Mouse (Mus musculus) myocyte (in vitro differentiated cells): Measurements from ENCODE around the gene Selenom. TPM values are rescaled to one million over a fixed set of nuclear protein-coding genes. Genes with fewer than 3 reads are reported as not detected.

Source experiments
- H3K27me3 ChIP-seq: one replicate; pipeline ENCODE4 v1.6.1; 2011; ENCODE audit not compliant: control insufficient read depth, insufficient read depth, insufficient read length
- H3K36me3 ChIP-seq: one replicate; pipeline ENCODE4 v1.6.1; 2011; ENCODE audit not compliant: control insufficient read depth, insufficient read depth
- H3K4me2 ChIP-seq: one replicate; pipeline ENCODE4 v1.6.1; 2011; ENCODE audit warnings: low read depth, control low read depth
- H3K4me3 ChIP-seq: one replicate; pipeline ENCODE4 v1.5.1; 2011; ENCODE audit warnings: mild to moderate bottlenecking, control low read depth, moderate library complexity
- H3K79me2 ChIP-seq: one replicate; pipeline ENCODE4 v1.6.1; 2011; ENCODE audit not compliant: control insufficient read depth, insufficient read depth
- H3ac ChIP-seq: one replicate; pipeline ENCODE4 v1.6.1; 2011; ENCODE audit not compliant: control insufficient read depth, insufficient read length
- CEBPB ChIP-seq: IDR thresholded peaks from 2 replicates; pipeline ENCODE4 v1.6.1; 2011; ENCODE audit warnings: mild to moderate bottlenecking, moderate library complexity; ENCODE audit not compliant: poor library complexity, insufficient read depth, severe bottlenecking
- E2F4 ChIP-seq: IDR thresholded peaks from one replicate; pipeline ENCODE4 v1.6.1; 2011; ENCODE audit warnings: mild to moderate bottlenecking, control low read depth, moderate library complexity; ENCODE audit not compliant: insufficient read depth
- MAX ChIP-seq: IDR thresholded peaks from one replicate; pipeline ENCODE4 v1.6.1; 2011; ENCODE audit warnings: low read depth, mild to moderate bottlenecking, control low read depth
- MYOD1 ChIP-seq, 3 experiments: IDR thresholded peaks; one replicate each; pipeline ENCODE4 v1.6.1; 2011; ENCODE audit warnings: control low read depth in 2 of 3, low read depth in 2 of 3, mild to moderate bottlenecking in 2 of 3, moderate library complexity in 1 of 3; ENCODE audit not compliant: insufficient read length in 2 of 3, control insufficient read depth in 1 of 3
- MYOG ChIP-seq, 3 experiments: IDR thresholded peaks; one replicate each; pipeline ENCODE4 v1.6.1; 2011; ENCODE audit warnings: control low read depth in 2 of 3, low read depth in 2 of 3, mild to moderate bottlenecking in 2 of 3; ENCODE audit not compliant: insufficient read length in 2 of 3, control insufficient read depth in 1 of 3, insufficient read depth in 1 of 3
- POLR2A ChIP-seq: IDR thresholded peaks from one replicate; pipeline ENCODE4 v1.6.1; 2011; ENCODE audit warnings: low read depth, mild to moderate bottlenecking, control low read depth, moderate library complexity; ENCODE audit not compliant: insufficient read length
- POLR2AphosphoS2 ChIP-seq: IDR thresholded peaks from one replicate; pipeline ENCODE4 v1.6.1; 2011; ENCODE audit warnings: low read depth, control low read depth; ENCODE audit not compliant: insufficient read length
- REST ChIP-seq: IDR thresholded peaks from one replicate; pipeline ENCODE4 v1.6.1; 2011; ENCODE audit warnings: mild to moderate bottlenecking, control low read depth, moderate library complexity; ENCODE audit not compliant: insufficient read depth, insufficient read length
- SRF ChIP-seq: IDR thresholded peaks from one replicate; pipeline ENCODE4 v1.6.1; 2011; ENCODE audit warnings: low read depth; ENCODE audit not compliant: control insufficient read depth, insufficient read length
- TCF12 ChIP-seq: IDR thresholded peaks from one replicate; pipeline ENCODE4 v1.6.1; 2011; ENCODE audit warnings: mild to moderate bottlenecking, control low read depth; ENCODE audit not compliant: poor library complexity, insufficient read depth, severe bottlenecking
- TCF3 ChIP-seq: IDR thresholded peaks from one replicate; pipeline ENCODE4 v1.6.1; 2011; ENCODE audit warnings: low read depth, control low read depth; ENCODE audit not compliant: insufficient read length
- USF1 ChIP-seq: IDR thresholded peaks from one replicate; pipeline ENCODE4 v1.6.1; 2011; ENCODE audit warnings: low read depth, mild to moderate bottlenecking, control low read depth, moderate library complexity
- polyA plus RNA-seq: library from polyadenylated mRNA; unstranded; fragments of >200 nt; fragmentation: generic; extraction: Trizol; gene quantifications from one replicate; pipeline ENCODE4 v1.2.1, GENCODE M21; 2012; ENCODE audit warnings: missing spikeins

Selenom gene
- 270 TPM for polyA plus RNA-seq

- peak within 1 kb of the TSS; percentile 85 for H3K4me2 ChIP-seq
- H3K4me3 ChIP-seq = peak within 1 kb of the TSS; percentile 47
- H3K27me3 ChIP-seq = no peaks in the 10 kb centered on the region
- peaks cover 7% of the 10 kb centered on the region for H3K36me3 ChIP-seq
- TF ChIP-seq POLR2A (peak; percentile 98), MYOD1 (IDR thresholded peaks at IDR 0.05; ENCODE audit: control insufficient read depth in 1 of 3, insufficient read length in 2 of 3, low read depth in 2 of 3) (peak in 1 of 3 experiments; percentile 18), SRF (no peak), POLR2AphosphoS2 (peak; percentile 99), E2F4 (no peak)
- peak within 1 kb of the TSS; percentile 2 for H3ac ChIP-seq
- H3K79me2 ChIP-seq = no peaks in the 10 kb centered on the region
These were observed at the start of gene Selenom for GRCm38 (mm10) chr11:3514529-3515054. TSS of gene Selenom (plus strand) at chr11:3514684.

DNA sequence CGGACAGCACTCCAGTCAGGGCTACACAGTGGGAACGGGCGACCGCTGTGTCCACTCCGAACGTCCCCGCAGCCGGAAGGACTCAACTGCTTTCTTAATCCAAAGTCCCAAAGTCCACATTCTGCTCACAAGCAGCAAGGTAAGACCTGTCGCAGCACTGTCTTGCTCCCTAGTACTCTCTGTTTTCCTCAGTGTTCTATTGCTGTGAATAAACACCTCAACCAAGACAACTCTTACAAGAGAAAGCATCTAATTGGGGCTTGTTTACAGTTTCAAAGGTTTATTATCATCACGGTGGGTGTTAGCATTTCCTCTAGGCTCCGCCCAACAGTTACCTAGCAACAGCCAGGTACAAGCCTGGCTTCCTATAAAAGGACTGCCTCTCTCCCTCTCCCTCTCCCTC lies 43.0 kb upstream of the Selenom start:
- Histone ChIP-seq H3K4me2 (no peak overlapping the region), H3ac (no peak overlapping the region), H3K4me3 (no peak overlapping the region), H3K79me2 (no peaks in the 10 kb centered on the region), H3K36me3 (no peaks in the 10 kb centered on the region), H3K27me3 (no peaks in the 10 kb centered on the region)
- TF ChIP-seq TCF3 (no peak), TCF12 (no peak), CEBPB (no peak), POLR2AphosphoS2 (no peak), SRF (no peak), E2F4 (no peak), REST (no peak), MAX (no peak), MYOD1 (IDR thresholded peaks at IDR 0.05; ENCODE audit: control insufficient read depth in 1 of 3, insufficient read length in 2 of 3, low read depth in 2 of 3) (no peak), USF1 (no peak), MYOG (IDR thresholded peaks at IDR 0.05; ENCODE audit: control insufficient read depth in 1 of 3, insufficient read depth in 1 of 3, insufficient read length in 2 of 3, low read depth in 2 of 3) (no peak), POLR2A (no peak)

GRCm38 (mm10) chr11:3472484-3472883 lies 42.0 kb upstream of the Selenom start:
- H3K36me3 ChIP-seq = no peaks in the 10 kb centered on the region
- H3K4me2 ChIP-seq = no peak overlapping the region
- no peak overlapping the region for H3ac ChIP-seq
- no peak overlapping the region for H3K4me3 ChIP-seq
- H3K79me2 ChIP-seq = no peaks in the 10 kb centered on the region
- TF ChIP-seq CEBPB (no peak), MYOD1 (IDR thresholded peaks at IDR 0.05; ENCODE audit: control insufficient read depth in 1 of 3, insufficient read length in 2 of 3, low read depth in 2 of 3) (no peak), TCF12 (no peak), MAX (no peak), E2F4 (no peak), TCF3 (no peak), POLR2AphosphoS2 (no peak), REST (no peak), SRF (no peak), MYOG (IDR thresholded peaks at IDR 0.05; ENCODE audit: control insufficient read depth in 1 of 3, insufficient read depth in 1 of 3, insufficient read length in 2 of 3, low read depth in 2 of 3) (no peak), USF1 (no peak), POLR2A (no peak)
- no peaks in the 10 kb centered on the region for H3K27me3 ChIP-seq

DNA sequence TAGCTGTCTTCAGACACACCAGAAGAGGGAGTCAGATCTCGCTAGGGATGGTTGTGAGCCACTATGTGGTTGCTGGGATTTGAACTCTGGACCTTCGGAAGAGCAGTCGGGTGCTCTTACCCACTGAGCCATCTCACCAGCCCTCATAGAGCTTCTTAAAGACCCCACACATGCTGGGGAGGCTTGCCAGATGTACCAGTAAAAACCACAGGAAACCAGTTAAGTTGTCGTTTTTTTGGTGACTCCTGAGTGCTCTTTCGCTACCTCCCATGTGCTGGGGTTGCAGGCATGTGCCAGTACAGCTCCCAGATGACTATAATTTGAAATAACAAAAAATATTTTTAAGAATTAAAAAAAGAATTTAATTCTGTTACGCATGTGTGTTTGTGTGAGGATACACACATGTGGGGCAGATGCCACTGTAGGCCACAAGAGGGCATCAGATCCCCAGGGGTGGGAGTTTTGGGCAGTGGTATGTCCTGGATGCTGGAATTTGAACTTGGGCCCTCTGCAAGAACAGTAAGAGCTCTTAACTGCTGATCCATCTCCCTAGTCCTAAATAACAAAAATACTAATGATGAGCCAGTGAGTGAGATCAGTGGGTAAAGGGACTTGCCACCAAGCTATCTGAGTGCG lies 39.9 kb upstream of the Selenom start:
- TF ChIP-seq POLR2AphosphoS2 = no peak
- TF ChIP-seq USF1 = no peak
- TF ChIP-seq TCF12 = no peak
- H3ac ChIP-seq = no peak overlapping the region
- no peaks in the 10 kb centered on the region for H3K79me2 ChIP-seq
- no peaks in the 10 kb centered on the region for H3K27me3 ChIP-seq
- H3K4me2 ChIP-seq = no peak overlapping the region
- H3K36me3 ChIP-seq = no peaks in the 10 kb centered on the region
- H3K4me3 ChIP-seq = no peak overlapping the region

GRCm38 (mm10) chr11:3475489-3475888 lies 39.0 kb upstream of the Selenom start:
- TF ChIP-seq MYOG (IDR thresholded peaks at IDR 0.05; ENCODE audit: control insufficient read depth in 1 of 3, insufficient read depth in 1 of 3, insufficient read length in 2 of 3, low read depth in 2 of 3) (no peak), E2F4 (no peak), SRF (no peak), POLR2A (no peak), TCF12 (no peak), USF1 (no peak), REST (no peak), POLR2AphosphoS2 (no peak), MYOD1 (IDR thresholded peaks at IDR 0.05; ENCODE audit: control insufficient read depth in 1 of 3, insufficient read length in 2 of 3, low read depth in 2 of 3) (no peak), MAX (no peak), TCF3 (no peak), CEBPB (no peak)
- Histone ChIP-seq H3ac (no peak overlapping the region), H3K4me3 (no peak overlapping the region), H3K4me2 (no peak overlapping the region), H3K27me3 (no peaks in the 10 kb centered on the region), H3K36me3 (no peaks in the 10 kb centered on the region), H3K79me2 (no peaks in the 10 kb centered on the region)
